Mouse (Mus musculus): ENCODE measurements around the gene Olfr806. TPM values are rescaled to one million over a fixed set of nuclear protein-coding genes. Genes with fewer than 3 reads are reported as not detected.

Olfr806 gene
- total and polyA plus RNA-seq, 3 experiments, result not detected

- no peak for DNase-seq (ENCODE audit: extremely low read depth)
- Histone ChIP-seq H3K79me2 (replicated peaks; ENCODE audit: control insufficient read depth, extremely low read depth, insufficient read depth, poor library complexity, severe bottlenecking) (no peaks in the 10 kb centered on the region), H3K4me2 (ENCODE audit: insufficient read depth, low read depth, poor library complexity, severe bottlenecking) (no peak within 1 kb of the TSS), H3K27ac (ENCODE audit: insufficient read depth, low read depth) (no peak within 1 kb of the TSS), H3K36me3 (replicated peaks in 1 of 2; ENCODE audit: control insufficient read depth in 1 of 2, insufficient read depth in 1 of 2, low read length in 1 of 2) (no peaks in the 10 kb centered on the region), H3K4me1 (ENCODE audit: control insufficient read depth in 1 of 2, insufficient read depth in 2 of 2) (no peaks in the 10 kb centered on the region), H3K9ac (ENCODE audit: insufficient read depth, low read depth) (no peak within 1 kb of the TSS), H3K4me3 (replicated peaks in 1 of 3; ENCODE audit: low read depth in 2 of 3, low read length in 2 of 3, poor library complexity in 1 of 3) (no peak within 1 kb of the TSS), H3K27me3 (replicated peaks) (no peaks in the 10 kb centered on the region), H3K9me3 (replicated peaks; ENCODE audit: low read length) (no peaks in the 10 kb centered on the region)
- TF ChIP-seq POLR2A (IDR thresholded peaks at IDR 0.05; ENCODE audit: low read depth, low read length), result no peak
- no peak for TF ChIP-seq MAX (IDR thresholded peaks at IDR 0.05; ENCODE audit: low read length)
- TF ChIP-seq TCF12 (IDR thresholded peaks at IDR 0.05; ENCODE audit: low read depth, low read length), result no peak
- no peak for TF ChIP-seq JUN (IDR thresholded peaks at IDR 0.05; ENCODE audit: insufficient read depth, low read depth, low read length)
- TF ChIP-seq ZKSCAN1 (IDR thresholded peaks at IDR 0.05; ENCODE audit: borderline replicate concordance, low read depth, low read length), result no peak
- no peak for TF ChIP-seq IRF4 (IDR thresholded peaks at IDR 0.05; ENCODE audit: low read depth, low read length)
- TF ChIP-seq HCFC1 (IDR thresholded peaks at IDR 0.05; ENCODE audit: low read depth, low read length), result no peak
- in situ Hi-C loops (cut with MboI; ENCODE audit: low pct_ligation_motif_present, low pct_unique_long_range_greater_than_20kb, low sequenced_read_pairs) (no loop called here), dilution Hi-C loops (cut with MboI; ENCODE audit: extremely low pct_ligation_motif_present, extremely low pct_unique_long_range_greater_than_20kb, low sequenced_read_pairs) (no loop called here)
These were observed 38.8 kb downstream of the Olfr806 start, which contains the start of gene Olfr804 for GRCm38 (mm10) chr10:129702910-129703309. Gene Olfr804 (plus strand): TSS chr10:129703210.

- Histone ChIP-seq H3K4me2 (ENCODE audit: insufficient read depth, low read depth, poor library complexity, severe bottlenecking) (no peak within 1 kb of the TSS), H3K79me2 (replicated peaks; ENCODE audit: control insufficient read depth, extremely low read depth, insufficient read depth, poor library complexity, severe bottlenecking) (no peaks in the 10 kb centered on the region), H3K36me3 (replicated peaks in 1 of 2; ENCODE audit: control insufficient read depth in 1 of 2, insufficient read depth in 1 of 2, low read length in 1 of 2) (no peaks in the 10 kb centered on the region), H3K9me3 (replicated peaks; ENCODE audit: low read length) (no peaks in the 10 kb centered on the region), H3K27me3 (replicated peaks) (no peaks in the 10 kb centered on the region), H3K4me3 (replicated peaks in 1 of 3; ENCODE audit: low read depth in 2 of 3, low read length in 2 of 3, poor library complexity in 1 of 3) (no peak within 1 kb of the TSS), H3K4me1 (ENCODE audit: control insufficient read depth in 1 of 2, insufficient read depth in 2 of 2) (no peaks in the 10 kb centered on the region), H3K27ac (ENCODE audit: insufficient read depth, low read depth) (no peak within 1 kb of the TSS), H3K9ac (ENCODE audit: insufficient read depth, low read depth) (no peak within 1 kb of the TSS)
- TF ChIP-seq JUN (IDR thresholded peaks at IDR 0.05; ENCODE audit: insufficient read depth, low read depth, low read length), result no peak
- no peak for TF ChIP-seq TBP (conservative IDR thresholded peaks at IDR 0.05; ENCODE audit: low read depth, low read length)
- TF ChIP-seq SMC3 (IDR thresholded peaks at IDR 0.05; ENCODE audit: low read depth, low read length), result no peak
- TF ChIP-seq E2F4 (IDR thresholded peaks at IDR 0.05; ENCODE audit: insufficient replicate concordance, low read depth, low read length), result no peak
- TF ChIP-seq CHD2 (IDR thresholded peaks at IDR 0.05; ENCODE audit: low read length), result no peak
- no peak for TF ChIP-seq POLR2A (IDR thresholded peaks at IDR 0.05; ENCODE audit: low read depth, low read length)
- TF ChIP-seq KAT2A (IDR thresholded peaks at IDR 0.05; ENCODE audit: insufficient replicate concordance, low read length), result no peak
- TF ChIP-seq NELFE (IDR thresholded peaks at IDR 0.05; ENCODE audit: low read depth, low read length), result no peak
- TF ChIP-seq TCF12 (IDR thresholded peaks at IDR 0.05; ENCODE audit: low read depth, low read length), result no peak
- no peak for TF ChIP-seq RAD21 (IDR thresholded peaks at IDR 0.05; ENCODE audit: low read depth, low read length)
- no peak for TF ChIP-seq USF1 (IDR thresholded peaks at IDR 0.05; ENCODE audit: low read depth, low read length)
- dilution Hi-C loops (cut with MboI; ENCODE audit: extremely low pct_ligation_motif_present, extremely low pct_unique_long_range_greater_than_20kb, low sequenced_read_pairs) (no loop called here), in situ Hi-C loops (cut with MboI; ENCODE audit: low pct_ligation_motif_present, low pct_unique_long_range_greater_than_20kb, low sequenced_read_pairs) (no loop called here)
- no peak for DNase-seq (ENCODE audit: extremely low read depth)
These were observed 47.5 kb downstream of the Olfr806 start, which contains the start of gene Olfr803 for GRCm38 (mm10) chr10:129694186-129694585. Gene Olfr803 (minus strand): TSS chr10:129694286.

All from CH12.LX (cell line).